ENCODE assay signal across 8 mouse cellular contexts in genomic region chr10:93897043-93897646, GRCm38 (mm10). TPM values are rescaled to one million over a fixed set of nuclear protein-coding genes. Genes with fewer than 3 reads are reported as not detected.
DNase-seq lines count a peak whose midpoint lies in the region; ATAC-seq and TF ChIP-seq lines count a peak whose summit lies in the region.

Metap2 (minus strand) TSS chr10:93897093.

- no peaks in the 10 kb centered on the region for H3K9me3 ChIP-seq in limb, embryonic 12.5 days

- H3K4me3 ChIP-seq in testis, adult 2 months (ENCODE audit: control insufficient read depth, low read depth, low read length): peak within 1 kb of the TSS; percentile 44
- no peak within 1 kb of the TSS for H3K4me3 ChIP-seq in limb, embryonic 12.5 days (replicated peaks)
- no peak within 1 kb of the TSS for H3K4me3 ChIP-seq in olfactory bulb, adult 2 months (ENCODE audit: insufficient read depth, low read depth, low read length)

- WGBS in limb, embryonic 12.5 days: 76% methylated on average over 7 of the region's 7 CpGs
- WGBS in olfactory bulb, adult 2 months: 53% methylated on average over 7 of the region's 7 CpGs

- H3K4me1 ChIP-seq in testis, adult 2 months (ENCODE audit: control insufficient read depth, insufficient read depth, low read length): no peaks in the 10 kb centered on the region
- H3K4me1 ChIP-seq in limb, embryonic 12.5 days (replicated peaks): no peaks in the 10 kb centered on the region
- H3K4me1 ChIP-seq in olfactory bulb, adult 2 months (ENCODE audit: control insufficient read depth, insufficient read depth, low read length): no peaks in the 10 kb centered on the region

- H3K4me2 ChIP-seq in limb, embryonic 12.5 days: no peak within 1 kb of the TSS

- no peak for DNase-seq in testis, postnatal 14 days (ENCODE audit: low spot score)
- DNase-seq in heart, postnatal 14 days: no peak
- DNase-seq in thymus, postnatal 36 days: no peak
- DNase-seq in frontal cortex, postnatal 14 days (ENCODE audit: low spot score in 2 of 2): no peak

- H3K27me3 ChIP-seq in testis, adult 2 months (ENCODE audit: control insufficient read depth, insufficient read depth, low read length): no peaks in the 10 kb centered on the region
- H3K27me3 ChIP-seq in limb, embryonic 12.5 days: no peaks in the 10 kb centered on the region

- TF ChIP-seq CTCF in testis, adult 2 months (IDR thresholded peaks at IDR 0.05; ENCODE audit: control insufficient read depth, insufficient read depth, insufficient replicate concordance, low read depth, low read length): no peak
- TF ChIP-seq CTCF in olfactory bulb, adult 2 months (IDR thresholded peaks at IDR 0.05; ENCODE audit: insufficient read depth, low read depth, low read length): no peak

- no peak for TF ChIP-seq POLR2A in testis, adult 2 months (IDR thresholded peaks at IDR 0.05; ENCODE audit: control insufficient read depth, low read depth, low read length)
- TF ChIP-seq POLR2A in olfactory bulb, adult 2 months (IDR thresholded peaks at IDR 0.05; ENCODE audit: insufficient read depth, low read depth, low read length): no peak

- no peak within 1 kb of the TSS for H3K27ac ChIP-seq in testis, adult 2 months (ENCODE audit: control insufficient read depth, insufficient read depth, low read depth, low read length)
- no peak within 1 kb of the TSS for H3K27ac ChIP-seq in limb, embryonic 12.5 days
- H3K27ac ChIP-seq in olfactory bulb, adult 2 months (ENCODE audit: insufficient read depth, low read depth, low read length): no peak within 1 kb of the TSS

- no peaks in the 10 kb centered on the region for H3K36me3 ChIP-seq in testis, adult 2 months (ENCODE audit: control insufficient read depth, insufficient read depth, low read length)
- H3K36me3 ChIP-seq in limb, embryonic 12.5 days: no peaks in the 10 kb centered on the region

- intact Hi-C loops in heart, postnatal 14 days (cut with DNase I): no loop called here

- ATAC-seq in erythroblast, adult 5-6 weeks (replicated peaks; ENCODE audit: low FRiP score, poor library complexity, severe bottlenecking): no peak
- no peak for ATAC-seq in limb, embryonic 12.5 days (ENCODE audit: insufficient number of reproducible peaks, insufficient read depth, low FRiP score, low TSS enrichment, low read depth)

- no peak within 1 kb of the TSS for H3K9ac ChIP-seq in limb, embryonic 12.5 days (replicated peaks)

RNA-seq across cellular contexts. Expression of gene Metap2, which starts in this region (rescaled TPM):
- 93.2 and 113 TPM in 2 replicates for polyA plus RNA-seq in testis, adult 2 months (2012; rRNA removed)
- total RNA-seq in erythroblast, adult 5-6 weeks (2015; ENCODE audit: low replicate concordance): 2,780 and 3,362 TPM in 2 replicates
- 4,625 and 6,978 TPM in 2 replicates for total RNA-seq in erythroblast, adult 5-6 weeks (2017; ENCODE audit: low replicate concordance)
- total RNA-seq in heart, postnatal 14 days (2021): 100 to 1,000 TPM; 118 to 136 TPM
- polyA plus RNA-seq in limb, embryonic 12.5 days (2016; fragmentation: Nextera tagmentation; extraction: Ambion mirVana): 207 TPM in 2 replicates
- polyA plus RNA-seq in olfactory bulb, adult 2 months (2012; ENCODE audit: insufficient read depth, insufficient read length, low replicate concordance, missing spikeins): 499 TPM in 1 of 2 replicates, not detected in the other

Comparison
In these comparisons a context has a peak if more than half of its experiments do, and no peak if none do; other contexts are left out.
1. RNA of gene Metap2 (total RNA-seq): 2,780 to 6,978 TPM in erythroblast, adult 5-6 weeks; 118 to 136 TPM in heart, postnatal 14 days; every median in the first group is over 10 times any median in the second.